ENCODE assay signal across 16 mouse cellular contexts in genomic region chr9:106617496-106617895, GRCm38 (mm10). TPM values are rescaled to one million over a fixed set of nuclear protein-coding genes. Genes with fewer than 3 reads are reported as not detected.
"Had no signal": no experiment of that assay in that cellular context is flagged by ENCODE, and none has a peak within 500 bp of the region (broad histone marks: within the 10 kb centered on the region; RNA-seq: fewer than 3 reads in every experiment).

No protein-coding gene starts in this region.

- DNase-seq: kidney, adult 18-20 months; kidney, adult 9 months; kidney, postnatal 14 days; kidney, postnatal 4 days; liver; lung, adult 18-20 months; lung, postnatal 10 days; lung, postnatal 36 days; retina, postnatal 1 day; right cerebral cortex, postnatal 25 days; spleen, adult 18-20 months; thymus, postnatal 25 days had no signal

RNA-seq across cellular contexts. Expression of gene Iqcf6, which starts 8.9 kb away (rescaled TPM):
- total RNA-seq: left cerebral cortex, adult 18-20 months; left cerebral cortex, postnatal 25 days; monocyte, adult 5-6 weeks; neutrophil, adult 5-6 weeks had no signal

RNA-seq across cellular contexts. Expression of gene Grm2, which starts 38.4 kb away (rescaled TPM):
- total RNA-seq: monocyte, adult 5-6 weeks; neutrophil, adult 5-6 weeks had no signal

RNA-seq across cellular contexts. Expression of gene Iqcf4, which starts 46.7 kb away (rescaled TPM):
- total RNA-seq: left cerebral cortex, adult 18-20 months; left cerebral cortex, postnatal 25 days; monocyte, adult 5-6 weeks; neutrophil, adult 5-6 weeks had no signal

RNA-seq across cellular contexts. Expression of gene Iqcf3, which starts 56.1 kb away (rescaled TPM):
- total RNA-seq: left cerebral cortex, adult 18-20 months; left cerebral cortex, postnatal 25 days; neutrophil, adult 5-6 weeks had no signal
